Mouse (Mus musculus): ENCODE measurements around the gene Grik2.
"Not testable (repeated sequence)": the region's sequence is repeated elsewhere in the genome, so short reads cannot be mapped to it uniquely, and the experiment has no call there.

Gene Grik2

DNA sequence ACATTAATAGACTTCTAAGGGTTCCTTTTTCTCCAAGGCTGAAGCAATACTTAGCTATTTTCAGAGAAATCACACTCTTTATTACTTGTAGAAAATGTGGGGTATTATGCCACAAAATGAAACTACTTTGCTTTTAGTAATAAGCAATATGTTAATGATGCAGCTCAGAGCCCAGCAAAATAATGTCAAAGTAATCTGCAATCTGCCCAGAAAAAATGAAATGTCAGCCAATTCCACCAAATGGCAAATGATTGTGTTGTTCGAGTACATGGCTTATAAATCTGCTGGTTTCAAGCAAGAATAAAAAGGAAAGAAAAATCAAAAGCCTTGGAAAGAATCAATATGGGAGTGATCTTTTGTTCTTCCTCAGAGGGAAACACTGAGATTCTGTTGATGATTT is 136.2 kb downstream of the Grik2 start:
- no peak for DNase-seq (ENCODE audit: low spot score)

DNA sequence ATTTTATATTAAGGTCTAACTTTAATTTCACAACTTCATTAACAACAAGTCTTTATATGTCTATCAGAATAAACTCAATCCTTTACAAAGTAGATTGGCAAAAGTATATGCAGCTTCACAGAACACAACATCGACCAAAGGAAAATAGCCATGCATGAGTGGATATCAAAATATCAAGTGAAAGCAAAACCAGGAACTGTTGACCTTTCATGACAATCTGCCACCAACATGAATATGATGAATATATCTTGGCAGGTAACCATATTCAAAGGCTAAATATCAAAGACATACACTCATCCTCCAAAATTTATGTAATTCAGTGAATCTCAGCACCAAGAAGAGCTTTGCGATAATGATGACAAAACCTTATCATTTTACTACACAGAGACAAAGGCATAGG is 141.4 kb downstream of the Grik2 start:
- no peak for DNase-seq (ENCODE audit: low spot score)

DNA sequence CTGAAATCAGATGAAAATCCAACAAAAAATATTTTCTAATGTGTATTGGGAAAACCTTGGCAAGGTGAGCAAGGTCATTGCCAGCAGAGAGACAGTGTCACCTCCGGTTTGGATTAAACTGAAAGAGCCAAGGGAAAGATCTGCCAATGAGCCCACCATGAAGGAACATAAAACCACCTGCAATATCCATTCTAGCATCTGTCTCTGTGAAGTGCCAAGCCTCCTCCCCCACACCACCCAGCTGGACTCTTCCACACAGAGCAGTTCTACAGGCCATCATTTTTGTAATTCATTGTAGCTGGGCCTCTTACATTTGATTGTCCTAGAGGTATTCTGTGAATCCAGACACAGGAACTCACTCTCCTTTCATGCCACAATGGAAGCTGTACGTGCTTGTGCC is 148.7 kb downstream of the Grik2 start:
- DNase-seq (ENCODE audit: low spot score) = no peak

DNA sequence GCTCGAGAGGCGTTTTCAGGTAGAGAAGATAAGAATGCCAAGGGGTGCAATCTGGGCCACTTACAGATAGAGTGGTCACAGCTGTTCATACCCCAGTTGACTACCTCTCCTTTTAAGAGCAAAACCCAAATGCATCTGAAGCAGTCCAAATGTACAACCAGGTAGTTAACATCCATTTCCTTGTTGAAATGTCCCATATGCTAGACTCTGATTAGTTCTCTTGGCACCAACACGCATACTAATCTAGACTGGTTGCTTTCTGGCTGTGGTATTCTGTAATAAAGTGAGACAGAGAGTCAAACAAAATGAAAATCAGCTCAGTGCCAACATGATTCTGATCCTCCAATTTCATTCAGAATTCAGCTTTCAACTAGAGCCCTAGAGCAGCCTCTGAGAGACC is 164.6 kb downstream of the Grik2 start:
- DNase-seq (ENCODE audit: low spot score) = no peak

DNA sequence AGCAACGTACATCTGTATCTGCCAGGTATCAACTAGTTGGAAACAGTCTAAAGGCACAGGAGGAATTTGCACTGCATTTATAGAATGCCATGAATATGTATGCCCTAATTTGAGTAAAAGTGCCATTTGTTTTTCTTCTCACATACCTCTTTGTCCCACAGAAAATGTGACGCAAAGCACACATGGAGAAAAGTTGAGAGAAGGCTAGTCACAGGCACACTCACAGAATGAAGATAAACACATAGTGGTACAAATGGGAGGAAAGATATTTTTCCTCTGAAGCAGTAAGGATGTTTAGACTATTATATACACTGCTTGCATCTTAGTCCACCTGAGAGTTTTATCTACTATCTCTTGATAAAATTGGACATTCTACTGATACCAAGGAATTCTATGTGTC is 190.9 kb downstream of the Grik2 start:
- no peak for DNase-seq (ENCODE audit: low spot score)

DNA sequence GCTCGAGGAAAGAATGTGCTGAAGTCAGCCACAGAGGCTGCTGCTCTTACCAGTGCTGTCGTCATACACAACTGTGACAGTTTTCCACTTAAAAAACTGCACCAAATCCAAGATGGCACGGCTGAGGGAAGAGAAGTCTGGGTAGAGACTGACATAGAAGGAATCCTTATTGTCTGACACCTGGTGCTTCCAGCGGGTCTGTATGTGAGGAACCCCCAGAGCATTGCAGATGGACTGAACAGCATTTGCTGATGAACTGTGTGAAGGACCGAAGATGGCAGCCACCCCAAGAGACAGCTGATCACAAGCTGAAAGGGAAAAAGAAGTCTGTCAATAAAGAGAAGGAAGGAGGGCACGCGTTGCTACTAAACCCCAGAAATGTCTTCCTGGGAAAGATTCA is 215.1 kb downstream of the Grik2 start:
- DNase-seq (ENCODE audit: low spot score) = no peak

DNA sequence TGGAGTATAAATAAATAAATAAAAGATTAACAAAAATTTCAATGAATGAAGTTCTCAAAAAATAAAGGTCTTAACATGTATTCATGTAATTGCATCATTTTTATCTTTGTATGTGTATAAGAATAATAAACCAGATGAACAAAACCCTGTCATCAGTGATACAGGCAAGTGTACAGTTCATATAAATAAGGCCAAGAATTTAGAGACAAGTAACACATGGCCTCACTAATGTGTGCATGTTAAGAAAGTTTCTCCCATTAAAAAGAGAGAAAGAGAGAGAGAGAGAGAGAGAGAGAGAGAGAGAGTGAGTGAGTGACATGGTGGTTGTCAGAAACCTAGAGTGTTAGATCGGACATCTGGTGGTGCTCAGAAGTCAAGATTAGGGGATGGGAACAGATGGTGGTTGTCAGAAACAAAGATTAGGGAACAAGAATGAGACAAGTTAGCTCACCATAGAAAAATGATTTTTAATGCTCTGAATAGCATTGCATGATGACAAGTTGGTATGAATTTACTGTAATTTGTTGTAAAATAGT is 228.6 kb downstream of the Grik2 start:
- DNase-seq (ENCODE audit: low spot score) = no peak

DNA sequence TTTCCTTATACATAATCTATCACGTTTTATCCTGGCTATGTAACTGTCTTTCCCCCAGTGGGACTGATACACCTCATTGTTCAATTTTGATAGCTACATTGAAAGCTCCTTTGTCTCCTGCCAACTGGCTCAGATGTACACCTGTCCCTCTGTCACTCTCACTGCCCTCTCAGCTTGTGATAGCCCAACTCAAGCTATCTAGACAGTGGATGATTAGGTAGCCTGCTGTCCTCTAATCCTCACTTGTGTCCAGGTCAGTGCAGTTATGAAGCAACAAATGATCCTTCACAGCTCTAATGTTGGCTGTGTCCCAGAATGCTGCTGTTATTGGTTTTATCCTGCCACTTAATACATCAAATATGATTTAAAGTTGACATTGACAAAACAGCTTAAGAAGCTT is 246.3 kb downstream of the Grik2 start:
- DNase-seq (ENCODE audit: low spot score) = no peak

DNA sequence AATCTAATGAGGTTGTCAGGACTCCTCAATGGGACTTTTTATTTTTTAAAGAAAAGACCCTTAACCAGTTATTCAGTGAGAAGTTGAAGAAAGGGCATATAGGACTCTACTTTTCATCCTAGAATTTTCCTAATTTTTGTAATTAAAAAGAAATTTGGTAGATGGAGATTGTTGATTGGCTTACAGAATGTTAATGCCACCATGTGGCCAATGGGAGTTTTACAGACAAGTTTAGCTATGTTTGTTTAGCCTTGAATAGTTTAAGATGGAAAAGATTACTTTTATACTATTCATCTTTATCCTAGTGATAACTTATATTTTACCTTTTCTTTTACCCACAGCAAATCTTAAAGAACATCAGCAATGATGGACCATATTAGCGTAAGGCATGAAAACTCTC is 268.8 kb downstream of the Grik2 start:
- DNase-seq (ENCODE audit: low spot score) = no peak

DNA sequence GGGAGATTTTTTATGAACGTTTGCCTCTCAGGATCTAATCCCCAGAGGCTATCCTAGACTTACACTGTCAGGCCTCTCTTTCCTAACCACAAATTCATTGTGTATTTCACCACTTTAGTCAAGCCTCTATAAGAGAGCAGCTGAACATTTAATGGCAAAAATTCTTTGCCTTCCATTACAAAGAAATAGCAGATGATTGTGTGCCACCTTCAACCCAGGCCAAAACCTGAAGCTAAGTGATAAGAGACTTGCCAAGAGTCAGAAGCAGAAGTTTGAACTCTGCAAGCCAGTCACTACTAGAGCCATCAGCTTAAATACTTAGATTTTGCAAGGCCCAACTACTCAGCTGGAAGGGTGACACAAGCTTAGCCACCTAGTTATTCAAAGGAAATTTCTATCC is 287.9 kb downstream of the Grik2 start:
- no peak for DNase-seq (ENCODE audit: low spot score)

DNA sequence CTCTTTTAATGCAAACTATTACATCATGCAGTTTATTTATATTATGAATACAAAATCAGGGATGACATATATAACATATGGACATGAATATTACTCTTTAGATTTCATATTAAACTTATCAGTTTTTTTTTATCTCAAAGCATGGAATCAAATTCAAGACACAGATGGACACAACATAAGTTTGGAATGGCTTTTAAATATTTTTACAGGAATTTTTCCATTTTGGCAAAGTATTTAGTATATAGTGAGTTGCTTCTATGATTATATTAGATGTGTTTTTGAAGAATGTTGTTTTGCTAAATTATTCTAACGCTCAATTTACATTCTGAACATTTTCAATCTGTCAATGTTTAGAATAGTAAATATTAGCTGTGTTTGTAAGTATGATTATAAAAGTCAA is 291.3 kb downstream of the Grik2 start:
- no peak for DNase-seq (ENCODE audit: low spot score)

DNA sequence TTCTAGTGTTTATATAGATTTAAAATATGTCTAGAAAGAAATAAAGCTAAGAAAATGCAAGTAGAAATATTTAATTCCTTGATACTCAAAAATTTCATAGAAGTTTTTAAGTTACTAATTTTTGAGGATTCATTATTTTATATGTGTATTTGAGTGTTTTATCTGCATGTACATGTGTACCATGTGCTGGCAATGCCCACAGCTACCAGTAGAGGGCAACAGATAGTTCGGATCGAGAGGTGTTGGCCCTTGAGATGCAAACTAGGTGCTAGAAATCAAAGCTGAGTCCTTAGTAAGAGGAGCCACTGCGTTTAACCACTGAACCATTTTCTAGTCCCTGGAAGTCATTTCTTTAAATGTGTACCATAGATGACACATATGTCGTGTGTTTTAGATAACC is 307.1 kb downstream of the Grik2 start:
- peak; percentile 14 for DNase-seq (ENCODE audit: low spot score)

DNA sequence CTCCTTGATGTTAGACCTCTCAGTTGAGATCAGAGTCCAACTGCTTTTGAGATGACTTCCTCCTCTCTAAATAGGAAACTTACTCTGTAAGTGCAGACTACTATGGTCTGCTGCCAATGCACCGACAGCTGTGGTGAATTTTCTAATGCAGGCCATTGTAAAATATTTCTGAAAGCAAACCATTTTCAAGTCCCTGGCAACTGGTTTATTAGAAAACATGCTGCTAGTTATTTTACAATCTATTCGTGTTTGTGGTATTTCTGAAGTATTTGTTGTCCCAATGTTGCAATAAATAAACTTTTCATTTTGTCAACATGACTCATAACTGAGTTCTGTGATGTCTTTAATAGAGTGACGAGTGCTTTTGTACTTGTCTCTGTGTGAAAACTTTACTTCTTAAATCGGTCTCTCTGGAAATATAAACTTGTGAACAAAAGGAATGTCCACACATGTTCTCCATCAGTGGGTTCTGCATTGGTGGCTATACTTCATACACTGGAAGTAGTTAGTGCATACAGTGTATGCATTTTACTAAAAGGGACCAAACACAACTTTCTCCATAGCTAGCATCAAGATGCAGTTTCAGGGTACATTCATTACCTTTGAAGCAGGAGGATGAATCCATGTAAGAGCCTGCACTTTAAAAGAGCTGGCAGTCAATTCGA is 308.3 kb downstream of the Grik2 start:
- no peak for DNase-seq (ENCODE audit: low spot score)

DNA sequence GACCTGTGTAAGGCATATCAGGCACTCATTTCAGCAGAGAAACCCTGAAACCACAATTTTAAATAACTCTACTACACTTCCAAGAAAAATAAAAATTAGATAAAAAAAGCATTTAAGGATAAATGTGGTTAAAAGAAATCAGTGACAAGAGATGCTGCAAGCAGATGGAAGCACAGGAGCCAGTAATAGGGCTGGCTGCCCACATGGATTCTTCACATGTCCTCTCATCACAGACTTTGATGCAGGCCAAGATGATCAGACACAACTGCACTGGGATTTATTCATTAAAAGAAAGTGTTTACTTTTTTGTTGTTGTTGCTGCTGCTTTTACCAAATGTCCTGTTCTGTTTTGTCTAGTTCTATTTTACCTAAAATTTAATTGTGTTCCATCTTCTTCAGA is 315.0 kb downstream of the Grik2 start:
- no peak for DNase-seq (ENCODE audit: low spot score)

DNA sequence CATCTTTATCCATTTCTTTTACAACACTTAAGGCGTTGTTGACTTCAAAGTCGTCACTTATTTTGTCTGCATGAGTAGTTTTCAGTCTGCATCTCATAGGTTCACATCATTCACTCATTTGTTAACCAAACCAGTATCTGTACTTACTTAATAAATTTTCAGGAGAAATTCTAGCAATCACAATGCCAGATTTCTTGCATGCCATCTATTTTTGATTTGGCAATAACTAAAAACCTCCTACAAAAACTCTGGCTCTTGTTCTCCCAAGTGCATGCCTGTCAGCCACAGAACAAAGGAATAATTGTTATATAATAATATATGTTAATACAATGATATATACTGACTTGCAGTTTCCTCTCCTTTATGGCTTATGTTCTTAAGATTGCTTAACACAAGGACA is 331.8 kb downstream of the Grik2 start:
- DNase-seq (ENCODE audit: low spot score) = no peak

DNA sequence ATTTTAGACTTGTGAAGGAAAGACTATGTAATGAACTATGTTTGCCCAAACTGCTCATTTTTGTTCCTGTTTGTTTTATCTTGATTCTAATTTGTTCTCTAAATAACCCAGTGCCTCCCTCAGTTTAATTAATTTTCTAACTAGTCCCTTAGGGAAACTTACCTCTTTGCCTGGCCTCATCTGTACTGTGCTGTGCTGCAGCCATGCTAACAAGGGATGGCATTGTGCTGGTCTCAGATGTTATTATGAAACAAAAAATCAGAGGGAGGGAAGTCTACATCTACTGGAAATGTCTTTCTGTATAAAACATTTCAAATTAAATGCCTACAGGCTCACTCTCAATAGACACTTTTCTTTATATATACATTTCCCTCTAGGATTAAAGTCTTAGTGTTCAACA is 335.0 kb downstream of the Grik2 start:
- DNase-seq (ENCODE audit: low spot score) = no peak

DNA sequence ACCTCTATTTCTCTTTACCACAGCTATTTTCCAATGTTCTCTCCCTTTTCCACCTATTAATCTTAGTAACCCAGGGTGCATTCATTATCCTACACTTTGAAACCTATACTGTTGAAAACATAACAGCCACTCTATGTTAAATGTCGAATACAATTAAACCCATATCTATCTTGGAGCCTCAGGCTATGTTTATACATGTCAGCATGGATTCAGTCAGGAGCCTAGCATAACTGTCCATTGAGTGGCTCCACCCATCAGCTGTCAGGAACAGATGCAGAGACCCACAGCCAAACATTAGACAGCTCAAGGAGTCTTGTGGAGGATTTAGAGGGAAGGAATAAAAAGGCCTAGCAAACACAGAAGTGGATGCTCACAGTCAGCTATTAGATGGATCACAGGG is 347.2 kb downstream of the Grik2 start:
- DNase-seq (ENCODE audit: low spot score) = no peak

DNA sequence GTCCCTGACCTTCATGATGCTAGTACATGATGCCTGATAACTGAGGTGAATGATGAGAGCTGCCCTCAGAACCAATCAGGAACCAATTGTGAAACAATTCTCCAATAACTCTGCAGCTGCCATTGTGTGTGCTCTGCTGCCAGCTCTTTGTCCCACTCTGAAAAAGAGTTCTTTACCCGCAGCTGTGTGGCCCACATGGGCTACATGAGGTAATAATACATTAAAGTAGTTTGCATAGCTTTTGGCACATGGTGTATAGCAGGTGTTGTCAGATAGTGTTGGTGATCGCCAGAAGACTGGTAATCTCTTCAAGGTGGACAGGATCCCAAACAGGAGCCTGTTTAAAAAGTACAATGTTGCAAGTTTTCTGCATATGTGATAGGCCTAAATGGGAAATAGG is 351.5 kb downstream of the Grik2 start:
- DNase-seq (ENCODE audit: low spot score) = no peak

DNA sequence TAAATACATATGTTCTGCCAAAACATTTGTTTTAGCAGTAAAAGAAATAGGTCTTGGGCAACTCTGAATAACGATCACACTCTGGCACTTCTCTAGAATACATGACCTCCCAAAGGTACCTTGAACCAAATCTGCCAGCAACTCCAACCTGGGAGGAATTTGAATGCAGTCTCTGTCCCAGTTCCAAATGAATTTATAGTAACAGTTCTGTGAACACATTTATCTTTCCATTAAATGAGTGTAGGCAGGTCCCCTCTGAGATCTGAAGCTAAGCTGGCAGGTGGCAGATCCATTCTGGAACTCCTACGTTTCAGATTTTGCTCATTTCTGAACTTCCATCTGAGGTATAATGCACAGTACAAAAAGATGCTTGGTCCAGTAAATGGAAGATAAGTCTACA is 352.3 kb downstream of the Grik2 start:
- no peak for DNase-seq (ENCODE audit: low spot score)

DNA sequence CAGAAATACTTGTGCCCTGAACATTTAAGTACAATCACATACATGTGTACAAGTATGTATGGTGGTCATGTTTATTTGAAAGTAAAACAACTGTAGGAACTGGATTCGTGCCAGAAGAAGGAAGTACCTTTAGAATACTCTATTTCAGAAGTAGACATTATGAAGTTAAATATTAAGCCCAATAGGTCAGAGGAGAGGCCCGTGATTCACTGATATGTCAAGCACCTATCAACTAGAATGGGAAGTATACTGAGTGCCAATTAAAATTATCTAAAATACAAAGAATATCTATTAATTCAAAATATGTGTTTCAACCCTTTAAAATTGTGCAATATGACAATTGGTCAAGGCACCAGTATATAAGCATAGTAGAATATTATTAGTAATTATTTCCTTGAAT is 355.7 kb downstream of the Grik2 start:
- DNase-seq (ENCODE audit: low spot score) = no peak

DNA sequence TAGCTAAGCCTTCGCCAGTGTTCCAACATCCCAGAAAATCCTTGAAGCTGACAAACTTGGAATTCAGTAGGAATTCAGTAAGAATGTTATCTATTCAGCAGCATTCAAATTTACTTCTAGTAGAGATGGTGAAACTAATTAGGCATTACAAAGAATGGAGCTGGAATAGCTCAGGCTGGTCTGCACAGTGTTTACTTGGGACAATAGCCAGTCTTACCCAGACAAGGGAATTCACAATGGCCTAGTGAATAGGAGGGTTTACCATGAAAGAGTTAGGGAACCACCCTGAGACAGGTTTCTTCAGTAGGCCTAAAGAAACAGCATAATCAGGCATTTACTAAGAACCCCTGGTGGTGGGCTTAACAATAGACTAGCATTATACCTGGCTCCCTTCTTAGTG is 371.4 kb downstream of the Grik2 start:
- DNase-seq (ENCODE audit: low spot score) = not testable (repeated sequence)

DNA sequence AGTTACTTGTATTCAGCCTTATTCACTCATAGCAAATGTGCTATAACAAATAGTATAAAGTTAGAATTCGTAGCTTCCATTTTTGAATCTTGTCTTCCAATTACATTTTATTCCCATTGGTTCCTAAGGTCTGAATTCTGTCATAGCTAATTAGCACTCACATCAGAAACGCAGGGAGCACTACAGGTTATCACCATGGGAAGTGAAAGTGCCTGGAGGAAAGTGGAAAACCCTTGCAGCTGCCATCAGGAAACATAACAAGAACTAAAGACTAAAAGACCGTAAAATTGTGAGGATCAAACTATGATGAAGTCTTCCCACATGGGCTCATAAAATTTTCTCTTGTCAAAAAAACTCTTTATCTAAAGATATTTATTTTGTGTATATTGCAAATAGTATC is 405.6 kb downstream of the Grik2 start:
- no peak for DNase-seq (ENCODE audit: low spot score)

DNA sequence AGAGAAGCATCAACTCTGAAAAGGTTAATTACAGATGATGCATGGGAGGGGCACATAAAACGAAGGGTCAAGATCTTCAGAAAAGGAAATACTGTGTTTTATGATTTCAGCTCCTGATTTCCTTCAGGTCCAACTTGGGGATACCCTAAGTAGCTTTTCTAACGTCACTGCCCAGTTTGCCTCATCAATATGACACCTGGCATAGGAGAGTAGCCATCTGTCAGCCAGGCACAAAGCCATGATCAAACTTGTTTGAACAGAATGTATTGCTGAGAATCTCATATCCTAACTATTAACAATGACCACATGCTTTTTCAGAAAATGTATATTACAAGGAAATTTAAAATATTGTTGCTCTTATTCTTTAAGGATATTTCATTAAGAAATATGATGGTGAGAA is 406.7 kb downstream of the Grik2 start:
- no peak for DNase-seq (ENCODE audit: low spot score)

DNA sequence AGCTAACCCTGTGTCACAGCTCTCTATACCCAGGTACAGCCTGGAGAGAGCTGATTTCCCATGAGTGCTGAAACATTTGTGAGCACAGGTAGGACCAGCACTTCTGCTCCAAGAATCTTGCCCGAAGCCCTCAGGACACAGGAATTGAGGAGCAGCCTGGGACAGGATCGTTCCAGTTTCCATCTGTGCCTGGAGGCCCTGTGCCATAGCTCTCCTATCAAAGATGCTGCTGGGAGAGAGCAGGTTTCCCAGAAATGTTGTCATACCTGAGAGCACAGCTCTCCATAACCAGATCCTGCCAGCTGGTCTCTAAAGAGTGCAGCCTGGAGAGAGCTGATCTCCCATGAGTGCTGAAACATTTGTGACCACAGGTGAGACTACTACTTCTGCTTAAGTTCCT is 420.0 kb downstream of the Grik2 start:
- DNase-seq (ENCODE audit: low spot score) = no peak

DNA sequence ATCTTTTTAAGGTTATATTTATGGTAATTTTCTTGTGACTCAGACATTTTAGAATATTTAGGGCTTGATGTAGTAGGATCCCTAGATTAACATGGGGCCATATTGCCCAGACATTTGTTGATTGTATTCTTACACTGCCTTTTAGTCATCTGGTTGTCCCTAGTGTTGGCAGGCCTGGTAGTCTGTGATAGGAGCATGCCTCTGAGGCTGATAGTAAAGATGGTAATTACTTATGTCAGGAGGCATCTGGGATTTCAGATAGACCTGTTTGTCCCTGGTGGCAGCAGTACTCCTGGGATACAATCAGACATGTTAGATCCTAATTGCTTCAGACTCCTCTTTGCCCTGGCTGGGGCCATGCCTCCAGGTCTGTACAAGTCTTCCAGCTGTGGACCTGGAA is 423.3 kb downstream of the Grik2 start:
- no peak for DNase-seq (ENCODE audit: low spot score)
